Mouse (Mus musculus): Measurements from ENCODE around the gene Sfxn5.

The Sfxn5 gene

GRCm38 (mm10) chr6:85333000-85333669, at the start of gene Sfxn5:
Gene Sfxn5, minus strand, starts transcription at chr6:85333422.
- peak; percentile 94 to 96 for DNase-seq (ENCODE audit: low spot score in 2 of 2)

GRCm38 (mm10) chr6:85382791-85383190, 49.6 kb upstream of the Sfxn5 start:
- no peak for DNase-seq (ENCODE audit: low spot score in 2 of 2)

GRCm38 (mm10) chr6:85381648-85382020, 48.4 kb upstream of the Sfxn5 start:
- DNase-seq (ENCODE audit: low spot score in 2 of 2): no peak

- DNase-seq (ENCODE audit: low spot score in 2 of 2): no peak
Measured at GRCm38 (mm10) chr6:85380901-85381647, 47.9 kb upstream of the Sfxn5 start.

GRCm38 (mm10) chr6:85380201-85380900, 47.1 kb upstream of the Sfxn5 start:
- DNase-seq (ENCODE audit: low spot score in 2 of 2): peak; percentile 70

- no peak for DNase-seq (ENCODE audit: low spot score in 2 of 2)
Measured at GRCm38 (mm10) chr6:85378629-85379028, 45.4 kb upstream of the Sfxn5 start.

GRCm38 (mm10) chr6:85377876-85378275, 44.7 kb upstream of the Sfxn5 start:
- DNase-seq (ENCODE audit: low spot score in 2 of 2): no peak

- DNase-seq (ENCODE audit: low spot score in 2 of 2): no peak
Measured at GRCm38 (mm10) chr6:85377066-85377734, 44.0 kb upstream of the Sfxn5 start.

- peak; percentile 91 to 94 for DNase-seq (ENCODE audit: low spot score in 2 of 2)
Measured at GRCm38 (mm10) chr6:85374734-85375114, 41.5 kb upstream of the Sfxn5 start.

- no peak for DNase-seq (ENCODE audit: low spot score in 2 of 2)
Measured at GRCm38 (mm10) chr6:85373951-85374733, 40.9 kb upstream of the Sfxn5 start, which contains the start of gene Rab11fip5. Gene Rab11fip5, minus strand, starts transcription at chr6:85374634.

GRCm38 (mm10) chr6:85373066-85373860, 40.0 kb upstream of the Sfxn5 start:
- DNase-seq (ENCODE audit: low spot score in 2 of 2): no peak

GRCm38 (mm10) chr6:85372496-85372895, 39.3 kb upstream of the Sfxn5 start:
- DNase-seq (ENCODE audit: low spot score in 2 of 2): no peak

GRCm38 (mm10) chr6:85371859-85372405, 38.7 kb upstream of the Sfxn5 start:
- no peak for DNase-seq (ENCODE audit: low spot score in 2 of 2)

GRCm38 (mm10) chr6:85370666-85371430, 37.6 kb upstream of the Sfxn5 start:
- no peak for DNase-seq (ENCODE audit: low spot score in 2 of 2)

- DNase-seq (ENCODE audit: low spot score in 2 of 2): no peak
Measured at GRCm38 (mm10) chr6:85370041-85370440, 36.8 kb upstream of the Sfxn5 start.

- DNase-seq (ENCODE audit: low spot score in 2 of 2): no peak
Measured at GRCm38 (mm10) chr6:85369181-85369860, 36.1 kb upstream of the Sfxn5 start.

GRCm38 (mm10) chr6:85368722-85369121, 35.5 kb upstream of the Sfxn5 start:
- DNase-seq (ENCODE audit: low spot score in 2 of 2): no peak

GRCm38 (mm10) chr6:85368166-85368565, 34.9 kb upstream of the Sfxn5 start:
- DNase-seq (ENCODE audit: low spot score in 2 of 2): no peak

GRCm38 (mm10) chr6:85366387-85366786, 33.2 kb upstream of the Sfxn5 start:
- peak in 1 of 2 experiments; percentile 13 for DNase-seq (ENCODE audit: low spot score in 2 of 2)

Measured in frontal cortex, postnatal 10 days (tissue).